Mouse (Mus musculus): ENCODE results near the gene Cdkal1. TPM values are rescaled to one million over a fixed set of nuclear protein-coding genes. Genes with fewer than 3 reads are reported as not detected.

Gene Cdkal1
- total RNA-seq, 4 experiments from 2014 or later = 25.5 to 36.4 (median 32.8) TPM

- no peak for DNase-seq (ENCODE audit: low spot score in 2 of 2)
Measured at GRCm38 (mm10) chr13:29416450-29417136, 438.9 kb downstream of the Cdkal1 start.

- DNase-seq (ENCODE audit: low spot score in 2 of 2) = no peak
Measured at GRCm38 (mm10) chr13:29415967-29416366, 439.5 kb downstream of the Cdkal1 start.

- no peak for DNase-seq (ENCODE audit: low spot score in 2 of 2)
Measured at GRCm38 (mm10) chr13:29414878-29415277, 440.6 kb downstream of the Cdkal1 start.

GRCm38 (mm10) chr13:29414470-29414869, 441.0 kb downstream of the Cdkal1 start:
- DNase-seq (ENCODE audit: low spot score in 2 of 2) = no peak

- DNase-seq (ENCODE audit: low spot score in 2 of 2) = no peak
Measured at GRCm38 (mm10) chr13:29411176-29411575, 444.3 kb downstream of the Cdkal1 start.

GRCm38 (mm10) chr13:29407619-29408018, 447.9 kb downstream of the Cdkal1 start:
- no peak for DNase-seq (ENCODE audit: low spot score in 2 of 2)

- no peak for DNase-seq (ENCODE audit: low spot score in 2 of 2)
Measured at GRCm38 (mm10) chr13:29405316-29405715, 450.2 kb downstream of the Cdkal1 start.

GRCm38 (mm10) chr13:29403217-29403616, 452.3 kb downstream of the Cdkal1 start:
- no peak for DNase-seq (ENCODE audit: low spot score in 2 of 2)

GRCm38 (mm10) chr13:29402526-29403040, 452.9 kb downstream of the Cdkal1 start:
- DNase-seq (ENCODE audit: low spot score in 2 of 2) = no peak

GRCm38 (mm10) chr13:29399908-29400307, 455.6 kb downstream of the Cdkal1 start:
- DNase-seq (ENCODE audit: low spot score in 2 of 2) = no peak

GRCm38 (mm10) chr13:29398456-29398855, 457.0 kb downstream of the Cdkal1 start:
- no peak for DNase-seq (ENCODE audit: low spot score in 2 of 2)

GRCm38 (mm10) chr13:29395694-29396093, 459.8 kb downstream of the Cdkal1 start:
- no peak for DNase-seq (ENCODE audit: low spot score in 2 of 2)

GRCm38 (mm10) chr13:29390025-29390424, 465.4 kb downstream of the Cdkal1 start:
- DNase-seq (ENCODE audit: low spot score in 2 of 2) = no peak

GRCm38 (mm10) chr13:29388918-29389317, 466.6 kb downstream of the Cdkal1 start:
- no peak for DNase-seq (ENCODE audit: low spot score in 2 of 2)

GRCm38 (mm10) chr13:29377572-29377971, 477.9 kb downstream of the Cdkal1 start:
- DNase-seq (ENCODE audit: low spot score in 2 of 2) = no peak

GRCm38 (mm10) chr13:29371916-29372315, 483.6 kb downstream of the Cdkal1 start:
- no peak for DNase-seq (ENCODE audit: low spot score in 2 of 2)

- DNase-seq (ENCODE audit: low spot score in 2 of 2) = no peak
Measured at GRCm38 (mm10) chr13:29371466-29371771, 484.1 kb downstream of the Cdkal1 start.

GRCm38 (mm10) chr13:29370731-29371465, 484.6 kb downstream of the Cdkal1 start:
- no peak for DNase-seq (ENCODE audit: low spot score in 2 of 2)

GRCm38 (mm10) chr13:29368806-29369205, 486.7 kb downstream of the Cdkal1 start:
- no peak for DNase-seq (ENCODE audit: low spot score in 2 of 2)

- DNase-seq (ENCODE audit: low spot score in 2 of 2) = no peak
Measured at GRCm38 (mm10) chr13:29364901-29365625, 490.4 kb downstream of the Cdkal1 start.

- DNase-seq (ENCODE audit: low spot score in 2 of 2) = no peak
Measured at GRCm38 (mm10) chr13:29364009-29364408, 491.5 kb downstream of the Cdkal1 start.

GRCm38 (mm10) chr13:29361842-29362241, 493.6 kb downstream of the Cdkal1 start:
- no peak for DNase-seq (ENCODE audit: low spot score in 2 of 2)
